Mouse (Mus musculus): ENCODE measurements around the gene Efl1.

The Efl1 gene

GRCm38 (mm10) chr7:82648353-82649080, at the start of gene Efl1, which contains the start of gene Saxo2:
TSS of gene Efl1 (plus strand) at chr7:82648614.
TSS of gene Saxo2 (minus strand) at chr7:82648528.
- peak; percentile 97 for DNase-seq

GRCm38 (mm10) chr7:82602008-82602407, 46.4 kb upstream of the Efl1 start:
- no peak for DNase-seq

GRCm38 (mm10) chr7:82605425-82605824, 43.0 kb upstream of the Efl1 start:
- no peak for DNase-seq

- no peak for DNase-seq
Observed at GRCm38 (mm10) chr7:82609629-82610028, 38.8 kb upstream of the Efl1 start.

GRCm38 (mm10) chr7:82625342-82625741, 23.1 kb upstream of the Efl1 start:
- DNase-seq: peak; percentile 45 to 47

- no peak for DNase-seq
Observed at GRCm38 (mm10) chr7:82647183-82647582, 1.2 kb upstream of the Efl1 start.

- no peak for DNase-seq
Observed at GRCm38 (mm10) chr7:82647909-82648308, 505 bp upstream of the Efl1 start.

- DNase-seq: peak; percentile 2 to 16
Observed at GRCm38 (mm10) chr7:82649081-82649445, 649 bp downstream of the Efl1 start.

GRCm38 (mm10) chr7:82664604-82665003, 16.2 kb downstream of the Efl1 start:
- no peak for DNase-seq

GRCm38 (mm10) chr7:82676001-82676400, 27.6 kb downstream of the Efl1 start:
- DNase-seq: no peak

GRCm38 (mm10) chr7:82676834-82677233, 28.4 kb downstream of the Efl1 start:
- no peak for DNase-seq

- no peak for DNase-seq
Observed at GRCm38 (mm10) chr7:82679901-82680300, 31.5 kb downstream of the Efl1 start.

GRCm38 (mm10) chr7:82688736-82689135, 40.3 kb downstream of the Efl1 start:
- DNase-seq: no peak

GRCm38 (mm10) chr7:82691021-82691738, 42.8 kb downstream of the Efl1 start:
- DNase-seq: no peak

GRCm38 (mm10) chr7:82697668-82698067, 49.3 kb downstream of the Efl1 start:
- DNase-seq: no peak

- no peak for DNase-seq
Observed at GRCm38 (mm10) chr7:82698968-82699367, 50.6 kb downstream of the Efl1 start.

GRCm38 (mm10) chr7:82702384-82703343, 54.2 kb downstream of the Efl1 start:
- DNase-seq: no peak

GRCm38 (mm10) chr7:82709172-82709571, 60.8 kb downstream of the Efl1 start:
- no peak for DNase-seq

- DNase-seq: peak; percentile 45 to 47
Observed at GRCm38 (mm10) chr7:82715210-82715911, 66.9 kb downstream of the Efl1 start.

- DNase-seq: no peak
Observed at GRCm38 (mm10) chr7:82715912-82716601, 67.6 kb downstream of the Efl1 start.

- DNase-seq: no peak
Observed at GRCm38 (mm10) chr7:82719285-82719684, 70.9 kb downstream of the Efl1 start.

GRCm38 (mm10) chr7:82719740-82720139, 71.3 kb downstream of the Efl1 start:
- no peak for DNase-seq
